Mouse (Mus musculus): ENCODE measurements around the gene Ifnz. TPM values are rescaled to one million over a fixed set of nuclear protein-coding genes. Genes with fewer than 3 reads are reported as not detected.
"Not testable (repeated sequence)": the region's sequence is repeated elsewhere in the genome, so short reads cannot be mapped to it uniquely, and the experiment has no call there.

Gene Ifnz
- polyA plus RNA-seq, 2 experiments: 0.10 TPM; not detected in 1

DNA sequence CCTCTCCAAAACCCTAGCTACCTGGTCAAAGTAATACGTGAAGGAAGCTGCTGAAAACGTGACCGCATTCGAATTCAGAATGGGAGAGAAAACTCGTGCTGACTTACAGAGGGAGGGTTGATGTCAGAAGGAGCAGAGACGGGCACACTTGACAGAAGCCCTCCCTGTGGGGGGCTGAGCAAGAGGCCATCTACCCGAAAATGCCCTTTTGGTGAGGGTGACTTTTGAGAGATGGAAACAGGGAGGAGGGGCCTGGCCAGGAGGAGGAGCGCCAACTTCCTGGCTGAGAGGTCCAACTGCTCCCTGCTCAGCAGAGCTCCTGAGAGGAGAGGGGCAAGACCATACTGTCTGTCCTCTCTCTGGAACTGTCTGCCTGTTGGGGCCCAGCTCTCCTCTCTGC, 23.3 kb downstream of the Ifnz start, which contains the start of gene Gm13288:
Gm13288 (plus strand) TSS at position 301 of the 400 bp plus-strand sequence.
- not testable (repeated sequence) for H3K4me1 ChIP-seq (ENCODE audit: control insufficient read depth, insufficient read depth, low read length); H3K27me3 ChIP-seq (ENCODE audit: control insufficient read depth, insufficient read depth, low read length); ATAC-seq (ENCODE audit: low FRiP score, low read depth); H3K4me2 ChIP-seq (replicated peaks; ENCODE audit: low read depth, low read length, severe bottlenecking); DNase-seq (ENCODE audit: low spot score); H3K9ac ChIP-seq (ENCODE audit: low read depth, low read length, severe bottlenecking); H3K9me3 ChIP-seq (ENCODE audit: control insufficient read depth, low read length); H3K27ac ChIP-seq (replicated peaks; ENCODE audit: low read depth, low read length); H3K36me3 ChIP-seq (ENCODE audit: control insufficient read depth, insufficient read depth, low read length)
- H3K4me3 ChIP-seq (replicated peaks; ENCODE audit: low read length): 0 out of 2 replicates have a peak within 1 kb of the TSS, but pooled peaks have one; percentile 15
- WGBS: no CpG with 5 or more reads among the region's 8 CpGs

- not testable (repeated sequence) for H3K36me3 ChIP-seq (ENCODE audit: control insufficient read depth, insufficient read depth, low read length); ATAC-seq (ENCODE audit: low FRiP score, low read depth); H3K4me1 ChIP-seq (ENCODE audit: control insufficient read depth, insufficient read depth, low read length); H3K4me2 ChIP-seq (replicated peaks; ENCODE audit: low read depth, low read length, severe bottlenecking); H3K9ac ChIP-seq (ENCODE audit: low read depth, low read length, severe bottlenecking); DNase-seq (ENCODE audit: low spot score); H3K27me3 ChIP-seq (ENCODE audit: control insufficient read depth, insufficient read depth, low read length); H3K9me3 ChIP-seq (ENCODE audit: control insufficient read depth, low read length); H3K27ac ChIP-seq (replicated peaks; ENCODE audit: low read depth, low read length)
- WGBS: 0% methylated on average over 11 of the region's 34 CpGs
- H3K4me3 ChIP-seq (replicated peaks; ENCODE audit: low read length): 0 out of 2 replicates have a peak overlapping the region, but pooled peaks have one; percentile 15
Observed at GRCm38 (mm10) chr4:88805761-88806160, 23.8 kb downstream of the Ifnz start.

- 59% methylated on average over 3 of the region's 3 CpGs for WGBS
- Histone ChIP-seq H3K9me3 (ENCODE audit: control insufficient read depth, low read length) (no peaks in the 10 kb centered on the region), H3K27ac (replicated peaks; ENCODE audit: low read depth, low read length) (no peak within 1 kb of the TSS), H3K36me3 (ENCODE audit: control insufficient read depth, insufficient read depth, low read length) (no peaks in the 10 kb centered on the region), H3K4me2 (replicated peaks; ENCODE audit: low read depth, low read length, severe bottlenecking) (no peak within 1 kb of the TSS), H3K9ac (ENCODE audit: low read depth, low read length, severe bottlenecking) (no peak within 1 kb of the TSS), H3K4me1 (ENCODE audit: control insufficient read depth, insufficient read depth, low read length) (no peaks in the 10 kb centered on the region), H3K4me3 (replicated peaks; ENCODE audit: low read length) (no peak within 1 kb of the TSS), H3K27me3 (ENCODE audit: control insufficient read depth, insufficient read depth, low read length) (no peaks in the 10 kb centered on the region)
- TF ChIP-seq POLR2A (IDR thresholded peaks at IDR 0.05; ENCODE audit: borderline replicate concordance, extremely low read depth, insufficient read depth, insufficient read length): no peak
- no peak for DNase-seq (ENCODE audit: low spot score)
- no peak for ATAC-seq (ENCODE audit: low FRiP score, low read depth)
Observed at GRCm38 (mm10) chr4:88815928-88816327, 34.0 kb downstream of the Ifnz start, which contains the start of gene Ifna7. Ifna7 (plus strand) TSS chr4:88816228.

DNA sequence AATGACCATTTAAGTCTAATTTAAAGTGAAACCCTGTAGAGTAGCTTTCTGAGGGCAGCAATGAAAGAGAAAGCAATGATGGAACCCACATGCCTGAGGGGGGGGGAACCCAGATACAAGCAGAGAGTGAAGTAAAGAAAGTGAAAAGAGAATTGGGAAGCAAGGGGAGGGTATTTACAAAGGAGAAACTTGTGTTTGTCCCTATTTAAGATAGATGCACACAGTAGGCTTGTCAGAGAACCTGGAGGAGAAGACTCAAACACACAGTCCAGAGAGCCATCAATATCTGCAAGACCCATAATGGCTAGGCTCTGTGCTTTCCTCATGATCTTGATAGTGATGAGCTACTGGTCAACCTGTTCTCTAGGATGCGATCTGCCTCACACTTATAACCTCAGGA, 37.7 kb downstream of the Ifnz start, which contains the start of gene Ifna11:
Ifna11 (plus strand) TSS at position 301 of the 400 bp plus-strand sequence.
- Histone ChIP-seq H3K36me3 (ENCODE audit: control insufficient read depth, insufficient read depth, low read length) (no peaks in the 10 kb centered on the region), H3K27ac (replicated peaks; ENCODE audit: low read depth, low read length) (no peak within 1 kb of the TSS), H3K9me3 (ENCODE audit: control insufficient read depth, low read length) (no peaks in the 10 kb centered on the region), H3K4me2 (replicated peaks; ENCODE audit: low read depth, low read length, severe bottlenecking) (no peak within 1 kb of the TSS), H3K27me3 (ENCODE audit: control insufficient read depth, insufficient read depth, low read length) (no peaks in the 10 kb centered on the region), H3K9ac (ENCODE audit: low read depth, low read length, severe bottlenecking) (no peak within 1 kb of the TSS), H3K4me1 (ENCODE audit: control insufficient read depth, insufficient read depth, low read length) (no peaks in the 10 kb centered on the region), H3K4me3 (replicated peaks; ENCODE audit: low read length) (no peak within 1 kb of the TSS)
- DNase-seq (ENCODE audit: low spot score) (no peak), ATAC-seq (ENCODE audit: low FRiP score, low read depth) (no peak)
- WGBS: 75% methylated on average over 1 of the region's 1 CpGs
- no peak for TF ChIP-seq POLR2A (IDR thresholded peaks at IDR 0.05; ENCODE audit: borderline replicate concordance, extremely low read depth, insufficient read depth, insufficient read length)

- Histone ChIP-seq H3K27ac (replicated peaks; ENCODE audit: low read depth, low read length) (no peak overlapping the region), H3K27me3 (ENCODE audit: control insufficient read depth, insufficient read depth, low read length) (no peaks in the 10 kb centered on the region), H3K4me3 (replicated peaks; ENCODE audit: low read length) (no peak overlapping the region), H3K4me1 (ENCODE audit: control insufficient read depth, insufficient read depth, low read length) (no peaks in the 10 kb centered on the region), H3K9me3 (ENCODE audit: control insufficient read depth, low read length) (no peaks in the 10 kb centered on the region), H3K36me3 (ENCODE audit: control insufficient read depth, insufficient read depth, low read length) (no peaks in the 10 kb centered on the region), H3K4me2 (replicated peaks; ENCODE audit: low read depth, low read length, severe bottlenecking) (no peak overlapping the region), H3K9ac (ENCODE audit: low read depth, low read length, severe bottlenecking) (no peak overlapping the region)
- 23% methylated on average over 4 of the region's 4 CpGs for WGBS
- peak; percentile 11 for DNase-seq (ENCODE audit: low spot score)
- ATAC-seq (ENCODE audit: low FRiP score, low read depth): no peak
- no peak for TF ChIP-seq POLR2A (IDR thresholded peaks at IDR 0.05; ENCODE audit: borderline replicate concordance, extremely low read depth, insufficient read depth, insufficient read length)
Observed at GRCm38 (mm10) chr4:88822995-88823394, 41.1 kb downstream of the Ifnz start.

DNA sequence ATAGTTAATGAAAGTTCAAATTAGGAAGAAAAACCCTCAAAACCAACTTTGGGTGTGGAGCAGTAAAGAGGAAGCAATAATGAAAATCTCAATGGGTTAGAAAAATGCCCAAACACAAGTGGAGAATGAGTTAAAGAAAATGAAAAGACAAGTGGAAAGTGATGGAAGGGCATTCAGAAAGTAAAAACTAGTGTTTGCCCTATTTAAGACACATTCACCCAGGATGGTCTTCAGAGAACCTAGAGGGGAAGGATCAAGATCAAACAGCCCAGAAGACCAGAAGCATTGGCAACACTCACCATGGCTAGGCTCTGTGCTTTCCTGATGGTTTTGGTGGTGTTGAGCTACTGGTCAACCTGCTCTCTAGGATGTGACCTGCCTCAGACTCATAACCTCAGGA, 45.2 kb downstream of the Ifnz start, which contains the start of gene Ifna6:
Ifna6 (plus strand) TSS at position 301 of the 400 bp plus-strand sequence.
- DNase-seq (ENCODE audit: low spot score); H3K4me1 ChIP-seq (ENCODE audit: control insufficient read depth, insufficient read depth, low read length); H3K4me3 ChIP-seq (replicated peaks; ENCODE audit: low read length); H3K4me2 ChIP-seq (replicated peaks; ENCODE audit: low read depth, low read length, severe bottlenecking); H3K9ac ChIP-seq (ENCODE audit: low read depth, low read length, severe bottlenecking); H3K36me3 ChIP-seq (ENCODE audit: control insufficient read depth, insufficient read depth, low read length); ATAC-seq (ENCODE audit: low FRiP score, low read depth); H3K9me3 ChIP-seq (ENCODE audit: control insufficient read depth, low read length); H3K27ac ChIP-seq (replicated peaks; ENCODE audit: low read depth, low read length); H3K27me3 ChIP-seq (ENCODE audit: control insufficient read depth, insufficient read depth, low read length): not testable (repeated sequence)
